Mouse (Mus musculus): ENCODE measurements around the gene Gucd1.

DNA sequence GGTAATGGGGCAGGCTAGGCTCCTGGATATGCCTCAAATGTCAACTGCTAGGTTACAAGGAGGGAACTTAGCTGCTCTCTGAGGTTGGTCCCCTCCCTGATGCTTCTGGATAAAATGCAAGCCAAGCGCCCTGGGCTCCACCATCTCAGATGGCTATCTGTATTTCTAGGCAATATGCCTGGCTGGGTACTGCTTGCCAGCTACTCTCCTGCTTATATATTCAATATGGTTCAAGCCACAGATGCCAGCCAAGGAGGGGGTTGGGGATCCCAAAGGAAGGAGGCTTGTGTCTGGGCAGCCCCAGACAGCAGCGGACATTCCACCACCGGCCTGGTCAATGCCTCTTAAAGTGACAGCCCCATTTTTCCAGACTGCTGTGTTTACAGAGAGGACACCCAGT is 40.7 kb upstream of the Gucd1 start:
- TF ChIP-seq CTCF (IDR thresholded peaks at IDR 0.05; ENCODE audit: borderline replicate concordance, insufficient read depth, low read length) (no peak), POLR2A (IDR thresholded peaks at IDR 0.05; ENCODE audit: low read depth, low read length) (no peak)
